In genomic region chr2:93144126-93144525, GRCm38 (mm10) we compare ENCODE assay signal across 27 mouse cellular contexts. TPM values are rescaled to one million over a fixed set of nuclear protein-coding genes. Genes with fewer than 3 reads are reported as not detected.
DNase-seq lines count a peak whose midpoint lies in the region; ATAC-seq and TF ChIP-seq lines count a peak whose summit lies in the region.
"Had no signal": no experiment of that assay in that cellular context is flagged by ENCODE, and none has a peak within 500 bp of the region (broad histone marks: within the 10 kb centered on the region; RNA-seq: fewer than 3 reads in every experiment).

No protein-coding gene starts in this region.

- intact Hi-C loops in gastrocnemius, postnatal 14 days (cut with DNase I; ENCODE audit: low total_unique reads), result no loop called here

- no peak for DNase-seq in limb, embryonic 10.5 days (ENCODE audit: low spot score)
- no peak for DNase-seq in stomach, postnatal 0 days (ENCODE audit: low spot score)
- no peak for DNase-seq in adrenal gland, adult 8-10 months
- no peak for DNase-seq in gastrocnemius, postnatal 14 days
- DNase-seq in kidney, adult 18-20 months, result no peak
- DNase-seq: adrenal gland, postnatal 10 days; adrenal gland, postnatal 36 days; cerebellum, adult 11 months; cerebellum, adult 2 months; cerebellum, adult 9-11 months; cerebellum, postnatal 36 days; gastrocnemius, postnatal 10 days; heart, adult 11 months; heart, postnatal 10 days; heart, postnatal 36 days had no signal

- H3K4me2 ChIP-seq in intestine, embryonic 15.5 days (replicated peaks), result peak overlapping the region; percentile 26; the same call in 1 of the 2 replicates
- H3K4me2 ChIP-seq in stomach, postnatal 0 days (replicated peaks; ENCODE audit: low read depth), result no peak overlapping the region
- H3K4me2 ChIP-seq: forebrain, embryonic 13.5 days; heart, embryonic 12.5 days; heart, embryonic 15.5 days; hindbrain, embryonic 13.5 days had no signal

- no peaks in the 10 kb centered on the region for H3K27me3 ChIP-seq in intestine, embryonic 15.5 days (replicated peaks)
- H3K27me3 ChIP-seq in limb, embryonic 10.5 days (ENCODE audit: low read depth, poor library complexity, severe bottlenecking), result peaks cover 4% of the 10 kb centered on the region; the same call in 1 of the 2 replicates
- H3K27me3 ChIP-seq in stomach, postnatal 0 days (ENCODE audit: control insufficient read depth, insufficient read depth, low read length), result no peaks in the 10 kb centered on the region
- H3K27me3 ChIP-seq: forebrain, embryonic 13.5 days; heart, embryonic 12.5 days; heart, embryonic 15.5 days; hindbrain, embryonic 13.5 days had no signal

- peaks cover 5% of the 10 kb centered on the region; the same call in 1 of the 2 replicates for H3K4me1 ChIP-seq in intestine, embryonic 15.5 days (replicated peaks)
- H3K4me1 ChIP-seq in limb, embryonic 10.5 days, result peaks cover 5% of the 10 kb centered on the region; the same call in 1 of the 2 replicates
- no peaks in the 10 kb centered on the region for H3K4me1 ChIP-seq in stomach, postnatal 0 days (replicated peaks; ENCODE audit: control insufficient read depth, insufficient read depth)
- H3K4me1 ChIP-seq: heart, embryonic 15.5 days had no signal

- H3K9me3 ChIP-seq in intestine, embryonic 15.5 days, result no peaks in the 10 kb centered on the region
- no peaks in the 10 kb centered on the region for H3K9me3 ChIP-seq in limb, embryonic 10.5 days (replicated peaks)
- no peaks in the 10 kb centered on the region for H3K9me3 ChIP-seq in stomach, postnatal 0 days (ENCODE audit: control insufficient read depth, low read length)
- H3K9me3 ChIP-seq: forebrain, embryonic 10.5 days; forebrain, embryonic 13.5 days; heart, embryonic 12.5 days; heart, embryonic 15.5 days; hindbrain, embryonic 10.5 days; hindbrain, embryonic 13.5 days had no signal

- no peak overlapping the region for H3K27ac ChIP-seq in intestine, embryonic 15.5 days
- H3K27ac ChIP-seq in limb, embryonic 10.5 days, result 0 out of 2 replicates have a peak overlapping the region, but pooled peaks have one; percentile 25
- no peak overlapping the region for H3K27ac ChIP-seq in stomach, postnatal 0 days (replicated peaks)
- H3K27ac ChIP-seq: forebrain, embryonic 10.5 days; forebrain, embryonic 13.5 days; heart, embryonic 15.5 days; hindbrain, embryonic 10.5 days; hindbrain, embryonic 13.5 days had no signal

- WGBS in intestine, embryonic 15.5 days, result 69% methylated on average over 3 of the region's 3 CpGs
- WGBS in limb, embryonic 10.5 days, result 90% methylated on average over 3 of the region's 3 CpGs
- WGBS in stomach, postnatal 0 days, result 53% methylated on average over 3 of the region's 3 CpGs

- TF ChIP-seq EP300 in stomach, postnatal 0 days (optimal IDR thresholded peaks at IDR 0.05), result no peak

- no peak overlapping the region for H3K9ac ChIP-seq in intestine, embryonic 15.5 days
- no peak overlapping the region for H3K9ac ChIP-seq in stomach, postnatal 0 days (ENCODE audit: low read length)
- H3K9ac ChIP-seq: forebrain, embryonic 13.5 days; heart, embryonic 12.5 days; heart, embryonic 15.5 days; hindbrain, embryonic 13.5 days had no signal

- no peak overlapping the region for H3K4me3 ChIP-seq in intestine, embryonic 15.5 days (replicated peaks)
- H3K4me3 ChIP-seq in limb, embryonic 10.5 days, result no peak overlapping the region
- no peak overlapping the region for H3K4me3 ChIP-seq in stomach, postnatal 0 days (ENCODE audit: low read depth, low read length)
- H3K4me3 ChIP-seq: forebrain, embryonic 10.5 days; forebrain, embryonic 13.5 days; heart, embryonic 12.5 days; heart, embryonic 15.5 days; hindbrain, embryonic 10.5 days; hindbrain, embryonic 13.5 days had no signal

- peak; percentile 86 for ATAC-seq in intestine, embryonic 15.5 days
- ATAC-seq in stomach, postnatal 0 days (ENCODE audit: low FRiP score, low TSS enrichment), result 0 out of 2 replicates have a peak, but pooled peaks have one; percentile 58
- ATAC-seq: activated CD4-positive, CD25-positive, alpha-beta regulatory T cell, adult 4 months; CD4-positive, CD25-positive, alpha-beta regulatory T cell, adult 4 months; forebrain, embryonic 13.5 days; forebrain, embryonic 16.5 days; hindbrain, embryonic 16.5 days had no signal

- TF ChIP-seq CTCF in stomach, postnatal 0 days (IDR thresholded peaks at IDR 0.05; ENCODE audit: low read depth), result no peak

- H3K36me3 ChIP-seq in intestine, embryonic 15.5 days, result no peaks in the 10 kb centered on the region
- H3K36me3 ChIP-seq in limb, embryonic 10.5 days, result no peaks in the 10 kb centered on the region
- no peaks in the 10 kb centered on the region for H3K36me3 ChIP-seq in stomach, postnatal 0 days (ENCODE audit: control insufficient read depth, insufficient read depth, low read length)
- H3K36me3 ChIP-seq: forebrain, embryonic 10.5 days; heart, embryonic 12.5 days; heart, embryonic 15.5 days; hindbrain, embryonic 10.5 days; hindbrain, embryonic 13.5 days had no signal

RNA-seq across cellular contexts. Expression of gene Trp53i11, which starts 43.2 kb away (rescaled TPM):
- polyA plus RNA-seq in intestine, embryonic 15.5 days (2015; fragmentation: Nextera tagmentation; extraction: Ambion mirVana), result 36.0 and 38.8 TPM in 2 replicates
- polyA plus RNA-seq in limb, embryonic 10.5 days (2016; fragmentation: Nextera tagmentation; extraction: Ambion mirVana), result 17.5 and 25.2 TPM in 2 replicates
- 17.3 and 27.8 TPM in 2 replicates for polyA plus RNA-seq in stomach, postnatal 0 days (2015; fragmentation: Nextera tagmentation; extraction: Ambion mirVana)
- 100 to 1,000 TPM in 2 of 4 experiments, 10 to 100 TPM in 2; 87.6 to 148 (median 97.6) TPM for total RNA-seq in adrenal gland, adult 8-10 months (2022)
- 10 to 100 TPM; 26.9 to 29.6 TPM for total RNA-seq in gastrocnemius, postnatal 14 days (2021)
- total RNA-seq: MEL had no signal
